Mouse (Mus musculus) embryonic facial prominence, embryonic 14.5 days (tissue): ENCODE results near the gene Npsr1. TPM values are rescaled to one million over a fixed set of nuclear protein-coding genes. Genes with fewer than 3 reads are reported as not detected.

Source experiments
- ATAC-seq: fragments of 200-750 bp; cut with Nextera tagmentation; 2 replicates; pipeline ENCODE4 v1.8.0; 2017; ENCODE audit warnings: low read depth, moderate number of reproducible peaks, moderate TSS enrichment
- DNase-seq: peaks from one replicate; pipeline ENCODE4 v3.0.0-alpha.2; 2015; ENCODE audit warnings: low spot score
- H3K27ac ChIP-seq: fragments of 300-500 bp; sonication (generic); replicated peaks from 2 replicates; pipeline ENCODE4 v1.5.1; 2014; ENCODE audit warnings: low read depth, mild to moderate bottlenecking, low read length, moderate library complexity
- H3K27me3 ChIP-seq: fragments of 300-500 bp; sonication (generic); replicated peaks from 2 replicates; pipeline ENCODE4 v1.6.1; 2014; ENCODE audit warnings: low read length; ENCODE audit not compliant: control insufficient read depth, insufficient read depth
- H3K36me3 ChIP-seq: fragments of 300-500 bp; sonication (generic); 2 replicates; pipeline ENCODE4 v1.6.1; 2014; ENCODE audit warnings: low read length, mixed read lengths; ENCODE audit not compliant: control insufficient read depth, insufficient read depth
- H3K4me1 ChIP-seq: fragments of 300-500 bp; sonication (generic); 2 replicates; pipeline ENCODE4 v1.6.1; 2014; ENCODE audit warnings: antibody characterized with exemption, low read length; ENCODE audit not compliant: control insufficient read depth, insufficient read depth
- H3K4me2 ChIP-seq: fragments of 300-500 bp; sonication (generic); 2 replicates; pipeline ENCODE4 v1.6.1; 2014; ENCODE audit warnings: low read depth, mild to moderate bottlenecking, low read length, moderate library complexity, mixed read lengths
- H3K4me3 ChIP-seq: fragments of 300-500 bp; sonication (generic); 2 replicates; pipeline ENCODE4 v1.5.1; 2014; ENCODE audit warnings: low read depth, mild to moderate bottlenecking, low read length
- H3K9ac ChIP-seq: fragments of 300-500 bp; sonication (generic); 2 replicates; pipeline ENCODE4 v1.6.1; 2014; ENCODE audit warnings: low read depth, mild to moderate bottlenecking, low read length, moderate library complexity, mixed read lengths
- H3K9me3 ChIP-seq: fragments of 300-500 bp; sonication (generic); 2 replicates; pipeline ENCODE4 v1.6.1; 2016; ENCODE audit warnings: low read length; ENCODE audit not compliant: control insufficient read depth
- WGBS: fragments of 180-500 bp; shearing (Covaris S2); extraction: QIAGEN DNeasy Blood & Tissue Kit; methylation state at CpG from one replicate; pipeline ENCODE4 v1.1.7; 2014; 5-methylcytosine and 5-hydroxymethylcytosine counted together
- polyA plus RNA-seq: library from polyadenylated mRNA; unstranded; fragments of >200 nt; fragmentation: Nextera tagmentation; extraction: Ambion mirVana; gene quantifications from 2 replicates; pipeline ENCODE4 v1.2.1, GENCODE M21; 2014

Npsr1 gene
- polyA plus RNA-seq, 1 experiment from 2014 or later, result not detected

GRCm38 (mm10) chr9:24133142-24133541, 35.3 kb downstream of the Npsr1 start:
- no peak for ATAC-seq
- 86% methylated on average over 1 of the region's 1 CpGs for WGBS
- Histone ChIP-seq H3K4me1 (no peaks in the 10 kb centered on the region), H3K4me3 (no peak overlapping the region), H3K27me3 (no peaks in the 10 kb centered on the region; the same call in 1 of the 2 replicates), H3K9ac (no peak overlapping the region), H3K4me2 (no peak overlapping the region), H3K9me3 (no peaks in the 10 kb centered on the region), H3K27ac (no peak overlapping the region), H3K36me3 (no peaks in the 10 kb centered on the region)
- DNase-seq, result no peak

- Histone ChIP-seq H3K4me2 (no peak overlapping the region), H3K4me3 (no peak overlapping the region), H3K36me3 (no peaks in the 10 kb centered on the region), H3K27me3 (no peaks in the 10 kb centered on the region), H3K4me1 (no peaks in the 10 kb centered on the region), H3K27ac (no peak overlapping the region), H3K9me3 (no peaks in the 10 kb centered on the region), H3K9ac (no peak overlapping the region)
- no peak for ATAC-seq
- DNase-seq, result no peak
Measured at GRCm38 (mm10) chr9:24136354-24136753, 38.6 kb downstream of the Npsr1 start.

GRCm38 (mm10) chr9:24144341-24144740, 46.5 kb downstream of the Npsr1 start:
- H3K4me2 ChIP-seq, result no peak overlapping the region
- no peak for ATAC-seq
- no peaks in the 10 kb centered on the region for H3K4me1 ChIP-seq
- DNase-seq, result no peak
- H3K36me3 ChIP-seq, result no peaks in the 10 kb centered on the region
- H3K27me3 ChIP-seq, result no peaks in the 10 kb centered on the region
- H3K9ac ChIP-seq, result no peak overlapping the region
- H3K4me3 ChIP-seq, result no peak overlapping the region
- 86% methylated on average over 2 of the region's 2 CpGs for WGBS
- no peak overlapping the region for H3K27ac ChIP-seq
- H3K9me3 ChIP-seq, result no peaks in the 10 kb centered on the region

- H3K27ac ChIP-seq, result no peak overlapping the region
- H3K27me3 ChIP-seq, result no peaks in the 10 kb centered on the region
- H3K4me3 ChIP-seq, result no peak overlapping the region
- no peak overlapping the region for H3K9ac ChIP-seq
- H3K36me3 ChIP-seq, result no peaks in the 10 kb centered on the region
- ATAC-seq (no peak), DNase-seq (no peak)
- 75% methylated on average over 1 of the region's 1 CpGs for WGBS
- H3K9me3 ChIP-seq, result no peaks in the 10 kb centered on the region
- no peak overlapping the region for H3K4me2 ChIP-seq
- H3K4me1 ChIP-seq, result no peaks in the 10 kb centered on the region
Measured at GRCm38 (mm10) chr9:24157208-24157607, 59.4 kb downstream of the Npsr1 start.

GRCm38 (mm10) chr9:24160409-24160808, 62.6 kb downstream of the Npsr1 start:
- Histone ChIP-seq H3K27me3 (no peaks in the 10 kb centered on the region), H3K27ac (no peak overlapping the region), H3K4me1 (no peaks in the 10 kb centered on the region), H3K4me3 (no peak overlapping the region), H3K4me2 (no peak overlapping the region), H3K36me3 (no peaks in the 10 kb centered on the region), H3K9ac (no peak overlapping the region), H3K9me3 (no peaks in the 10 kb centered on the region)
- ATAC-seq (no peak), DNase-seq (no peak)
- 28% methylated on average over 1 of the region's 1 CpGs for WGBS

- WGBS, result 75% methylated on average over 1 of the region's 1 CpGs
- no peak for DNase-seq
- Histone ChIP-seq H3K9me3 (no peaks in the 10 kb centered on the region), H3K36me3 (no peaks in the 10 kb centered on the region), H3K4me3 (no peak overlapping the region), H3K4me1 (no peaks in the 10 kb centered on the region), H3K9ac (no peak overlapping the region), H3K27ac (no peak overlapping the region), H3K4me2 (no peak overlapping the region), H3K27me3 (no peaks in the 10 kb centered on the region)
- ATAC-seq, result no peak
Measured at GRCm38 (mm10) chr9:24168501-24168900, 70.7 kb downstream of the Npsr1 start.

- H3K4me1 ChIP-seq, result no peaks in the 10 kb centered on the region
- no peak overlapping the region for H3K9ac ChIP-seq
- no peak overlapping the region for H3K4me2 ChIP-seq
- 88% methylated on average over 1 of the region's 1 CpGs for WGBS
- DNase-seq (no peak), ATAC-seq (no peak)
- H3K36me3 ChIP-seq, result no peaks in the 10 kb centered on the region
- H3K27ac ChIP-seq, result no peak overlapping the region
- no peaks in the 10 kb centered on the region for H3K27me3 ChIP-seq
- no peaks in the 10 kb centered on the region for H3K9me3 ChIP-seq
- no peak overlapping the region for H3K4me3 ChIP-seq
Measured at GRCm38 (mm10) chr9:24170728-24171127, 72.9 kb downstream of the Npsr1 start.

GRCm38 (mm10) chr9:24178744-24179143, 80.9 kb downstream of the Npsr1 start:
- H3K36me3 ChIP-seq, result no peaks in the 10 kb centered on the region
- no peak overlapping the region for H3K27ac ChIP-seq
- H3K4me2 ChIP-seq, result no peak overlapping the region
- H3K9ac ChIP-seq, result no peak overlapping the region
- WGBS, result 88% methylated on average over 2 of the region's 2 CpGs
- no peak for ATAC-seq
- H3K4me3 ChIP-seq, result no peak overlapping the region
- no peaks in the 10 kb centered on the region for H3K4me1 ChIP-seq
- no peak for DNase-seq
- H3K27me3 ChIP-seq, result no peaks in the 10 kb centered on the region
- no peaks in the 10 kb centered on the region for H3K9me3 ChIP-seq

GRCm38 (mm10) chr9:24180926-24181325, 83.1 kb downstream of the Npsr1 start:
- no peaks in the 10 kb centered on the region for H3K36me3 ChIP-seq
- 83% methylated on average over 7 of the region's 7 CpGs for WGBS

More at GRCm38 (mm10) chr9:24180926-24181325, 83.1 kb downstream of the Npsr1 start:
- Histone ChIP-seq H3K4me1 (no peaks in the 10 kb centered on the region), H3K27ac (no peak overlapping the region), H3K27me3 (no peaks in the 10 kb centered on the region), H3K4me2 (no peak overlapping the region), H3K4me3 (no peak overlapping the region), H3K9ac (no peak overlapping the region), H3K9me3 (no peaks in the 10 kb centered on the region)
- ATAC-seq (no peak), DNase-seq (no peak)
